Mouse (Mus musculus) left cerebral cortex, postnatal 10 days (tissue): ENCODE data around the gene Chid1. TPM values are rescaled to one million over a fixed set of nuclear protein-coding genes. Genes with fewer than 3 reads are reported as not detected.

ENCODE experiments used
- DNase-seq, 2 experiments: peaks; one replicate each; pipeline ENCODE4 v3.0.0; 2021 to 2022; ENCODE audit warnings: low spot score in 2 of 2, mixed read lengths in 1 of 2; ENCODE audit errors: extremely low spot score in 1 of 2
- intact Hi-C: fragments of 180-260 bp; cut with DNase I; formaldehyde crosslinking; loops from one replicate; pipeline ENCODE4 v1.15.1; 2025
- total RNA-seq, 2 experiments: library from RNA; stranded (reverse); gene quantifications; 2 replicates each; pipeline ENCODE4 v1.2.3; 2021

The Chid1 gene
- total RNA-seq, 2 experiments from 2014 or later: 69.2 to 71.1 TPM

DNA sequence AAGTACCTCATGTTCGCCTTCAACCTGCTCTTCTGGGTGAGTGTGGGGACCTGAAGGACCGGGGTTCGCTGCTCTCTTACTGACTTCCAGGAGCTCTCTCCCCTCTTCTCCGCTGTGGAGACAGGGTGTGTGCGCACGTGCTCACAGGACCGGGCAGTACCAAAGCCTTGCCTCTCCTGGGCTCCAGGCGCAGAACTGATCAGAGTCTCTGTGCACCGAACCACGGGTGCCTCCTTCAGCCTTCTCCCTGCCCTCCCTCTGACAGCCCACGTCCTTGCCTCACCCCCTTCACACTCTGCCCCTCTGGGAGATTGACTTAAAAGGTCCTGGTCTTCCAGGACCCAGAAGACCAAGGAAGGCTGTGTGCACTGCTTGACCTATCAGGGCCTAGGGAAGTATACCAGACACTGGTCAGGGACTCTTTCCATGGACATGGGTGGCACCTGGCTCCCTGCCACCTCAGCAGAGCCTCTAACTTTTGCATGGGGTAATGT lies 57.1 kb downstream of the Chid1 start:
- intact Hi-C loops: no loop called here
- DNase-seq: no peak

DNA sequence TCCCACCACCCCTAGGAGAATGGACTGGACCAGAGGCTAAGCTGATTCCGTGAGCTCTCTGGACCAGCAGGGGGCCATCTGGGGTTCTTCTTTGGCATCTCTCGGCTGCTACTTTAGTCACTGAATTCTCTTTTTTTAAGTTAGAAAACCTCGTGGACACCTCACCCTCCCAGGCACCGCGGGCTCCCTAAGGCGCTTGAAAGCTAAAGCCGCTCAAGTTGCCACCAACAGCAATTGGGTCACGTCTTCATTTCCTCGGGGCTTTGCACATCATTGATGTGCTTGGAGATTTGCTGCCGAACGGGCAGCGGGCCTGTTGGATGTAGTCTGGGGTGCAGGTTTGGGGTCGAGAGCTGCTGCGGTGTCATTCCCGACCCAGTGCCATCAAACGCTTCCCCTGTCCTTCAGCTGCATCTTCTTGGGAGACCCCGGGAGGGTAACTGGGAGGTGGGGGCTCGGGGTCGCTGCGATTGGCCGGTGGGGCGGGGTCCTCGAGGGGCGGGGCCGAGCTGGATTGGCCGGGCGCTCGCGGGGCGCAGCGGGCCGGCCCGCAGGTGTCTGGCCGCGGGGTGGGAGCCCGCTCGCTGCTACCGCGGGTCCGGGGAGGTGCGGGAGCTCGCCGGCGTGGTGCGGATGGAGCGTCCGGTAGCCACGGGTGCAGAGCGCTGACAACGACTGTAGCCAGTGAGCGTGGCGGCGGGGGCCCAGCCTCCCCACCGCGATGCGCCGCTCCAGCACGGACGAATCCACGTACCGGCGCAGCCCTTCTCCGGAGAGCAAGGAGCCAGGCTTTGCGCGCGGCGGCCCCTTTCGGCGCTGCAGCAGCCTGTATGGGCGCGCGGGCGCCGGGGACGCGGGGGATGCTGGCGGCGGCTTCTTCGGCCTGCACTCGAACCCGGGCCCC lies 57.9 kb downstream of the Chid1 start:
- peak in 1 of 2 experiments; percentile 73 for DNase-seq
- intact Hi-C loops: loop anchor here (2.0 kb wide), 1 partner anchor 43 kb away; no protein-coding TSS in a partner anchor

DNA sequence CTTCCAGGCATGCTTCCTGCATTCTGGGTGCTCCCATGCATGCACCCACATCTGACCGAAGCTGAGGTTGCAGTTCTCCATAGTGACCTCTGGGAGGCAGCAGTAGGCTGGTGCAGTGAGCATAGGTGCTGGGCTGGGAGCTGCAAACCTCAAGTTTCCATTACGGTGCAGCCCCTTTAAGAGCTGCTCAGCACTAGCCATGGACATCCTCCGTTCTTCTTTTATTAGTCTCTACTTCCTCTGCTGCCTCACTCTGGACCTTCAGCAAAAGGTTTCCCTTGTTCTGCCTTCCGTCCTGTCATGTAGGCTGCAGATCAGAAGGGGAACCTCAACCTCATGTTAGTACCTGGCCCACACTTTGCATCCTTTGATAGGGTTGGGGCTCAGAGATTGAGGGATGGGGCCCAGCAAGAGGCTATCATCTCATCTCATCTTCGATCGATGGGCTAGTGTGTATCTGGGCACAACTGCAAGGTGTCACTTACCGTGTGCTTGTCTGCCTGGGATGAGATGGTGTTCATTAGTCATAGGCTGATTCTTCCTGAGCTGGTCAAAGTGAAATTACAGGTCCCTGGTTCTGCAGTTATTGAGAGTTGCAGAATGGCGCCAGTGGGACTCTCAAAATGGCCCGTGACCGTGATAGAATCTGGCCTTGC lies 58.7 kb downstream of the Chid1 start:
- peak; percentile 62 for DNase-seq
- intact Hi-C loops: loop anchor here (2.0 kb wide), 1 partner anchor 44 kb away; no protein-coding TSS in a partner anchor

DNA sequence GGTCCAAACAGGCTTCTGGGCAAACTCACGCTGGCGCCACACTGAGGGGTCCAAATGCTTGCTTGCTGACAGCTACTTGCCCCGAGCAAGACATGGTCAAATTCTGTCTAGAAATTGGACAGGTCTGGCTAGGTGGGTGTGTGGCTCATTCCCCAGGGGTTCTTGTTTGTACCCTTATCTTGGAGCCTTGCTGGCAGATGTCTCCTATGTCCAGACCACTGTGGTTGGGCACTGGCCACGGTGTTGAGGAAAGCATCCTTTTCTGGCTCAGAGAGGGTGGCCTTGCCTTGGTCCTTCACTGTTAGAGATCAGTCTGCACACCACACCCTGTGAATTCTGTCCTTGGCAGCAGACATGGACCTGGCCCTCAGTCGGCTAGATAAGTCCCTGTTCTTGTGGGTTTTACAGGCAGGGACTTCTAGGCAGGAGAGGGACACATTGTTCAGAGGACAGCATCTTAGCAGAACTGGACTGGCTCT lies 61.3 kb downstream of the Chid1 start:
- DNase-seq: no peak
- intact Hi-C loops: no loop called here

DNA sequence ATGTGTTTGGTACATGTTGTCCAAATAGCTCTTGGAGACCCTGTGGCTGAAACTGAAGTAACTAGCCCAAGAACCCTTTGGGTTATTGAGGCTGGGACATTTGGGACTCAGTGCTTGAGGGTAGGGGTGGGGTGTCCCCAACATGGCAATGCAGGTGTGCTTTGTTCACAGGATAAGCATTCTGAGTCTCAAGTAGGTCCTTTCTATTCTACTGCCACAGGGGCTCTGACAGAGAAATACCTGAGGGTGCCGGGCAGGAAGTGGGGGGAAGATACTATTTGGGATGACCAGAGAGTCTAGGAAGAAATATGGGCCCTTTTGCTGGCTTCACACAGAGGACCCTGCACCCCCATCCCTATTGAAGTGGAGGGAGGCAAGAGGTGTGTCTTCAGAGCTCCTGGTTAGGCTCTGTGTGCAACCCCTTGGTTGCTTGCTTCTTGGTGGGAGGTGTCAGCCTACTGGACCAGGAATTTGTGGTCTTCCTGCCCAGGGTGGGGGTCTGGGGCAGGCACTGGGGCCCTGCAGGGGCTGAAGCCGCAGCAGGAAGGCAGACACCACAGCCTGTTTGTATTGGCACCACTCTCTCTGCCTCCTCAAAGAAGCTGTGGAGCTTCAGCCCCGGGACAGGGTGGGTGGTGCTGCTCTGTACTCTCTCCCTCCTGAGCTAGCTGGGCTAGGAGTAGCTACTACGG lies 61.9 kb downstream of the Chid1 start:
- DNase-seq: peak in 1 of 2 experiments; percentile 75
- intact Hi-C loops: no loop called here

DNA sequence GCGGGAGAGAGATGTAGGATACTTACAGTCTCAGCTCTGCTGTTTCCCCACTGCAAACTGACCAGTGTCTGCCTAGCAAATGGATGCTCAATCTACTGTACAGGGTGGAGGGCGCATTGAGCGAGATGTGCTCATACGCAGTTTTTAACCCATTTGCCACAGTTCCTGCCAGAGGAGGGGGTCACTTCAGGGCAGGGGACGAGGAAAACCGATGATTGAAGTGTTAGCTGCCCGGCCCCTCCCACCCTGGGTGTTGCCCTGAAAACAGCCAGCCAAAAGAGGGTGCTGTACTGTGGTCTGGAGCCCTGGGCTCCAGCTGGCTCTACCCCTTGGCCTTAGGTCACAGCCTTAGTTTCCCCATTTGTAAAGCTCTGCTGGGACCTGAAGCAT lies 62.7 kb downstream of the Chid1 start:
- DNase-seq: peak in 1 of 2 experiments; percentile 55
- intact Hi-C loops: no loop called here

DNA sequence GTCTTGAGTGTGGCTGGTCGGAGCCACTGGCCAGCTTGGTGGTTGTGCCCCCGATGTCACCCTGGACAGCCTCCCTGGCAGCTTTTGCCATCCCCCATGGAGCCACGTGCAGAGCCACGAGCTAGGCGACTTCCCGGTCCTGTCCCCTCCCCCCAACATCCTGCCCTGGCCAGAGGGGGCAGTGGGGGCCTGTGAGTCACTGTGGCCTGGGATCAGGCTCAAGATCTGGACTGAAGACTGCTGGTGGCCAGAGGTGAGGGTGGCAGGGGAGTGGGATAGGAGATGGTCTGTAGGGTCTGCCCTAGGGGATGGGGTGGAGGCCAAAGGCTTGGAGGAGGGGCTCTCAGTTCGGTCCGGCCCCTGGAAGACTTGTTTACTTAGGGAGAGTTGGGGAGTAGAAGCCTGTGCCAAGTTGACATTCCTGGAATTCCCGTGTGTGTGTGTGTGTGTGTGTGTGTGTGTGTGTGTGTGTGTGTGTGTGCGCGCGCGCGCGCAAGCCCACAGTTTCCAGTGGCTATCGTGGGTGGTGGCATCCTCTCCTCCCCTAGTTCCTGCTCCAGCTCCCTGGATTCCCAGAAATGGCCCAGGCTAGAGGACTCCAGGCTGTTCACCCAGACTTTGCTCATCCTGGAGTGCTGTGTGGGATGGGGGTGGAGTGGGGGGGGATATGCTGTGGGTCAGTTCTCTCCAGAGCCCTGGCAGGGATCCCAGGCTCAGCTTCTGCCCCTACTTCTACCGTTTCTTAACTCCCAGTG lies 63.3 kb downstream of the Chid1 start:
- intact Hi-C loops: no loop called here
- peak in 1 of 2 experiments; percentile 93 for DNase-seq

DNA sequence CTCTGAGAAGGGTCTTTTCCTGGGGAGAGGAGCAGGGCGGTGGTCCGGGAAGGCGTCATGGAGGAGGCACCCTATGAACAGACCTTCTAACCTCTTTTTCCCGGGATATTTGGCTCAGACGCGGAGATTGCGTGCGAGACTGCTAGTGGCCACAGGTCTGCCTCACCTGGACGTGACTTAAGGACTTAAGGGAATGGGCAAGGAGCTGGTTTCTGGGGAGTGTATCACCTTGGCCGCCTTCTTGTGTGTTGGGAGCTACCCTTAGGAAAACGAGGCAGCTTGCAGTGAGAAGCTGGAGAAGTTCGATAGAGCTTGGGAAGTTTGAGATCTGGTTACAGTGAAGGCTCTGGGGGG lies 63.9 kb downstream of the Chid1 start:
- intact Hi-C loops: no loop called here
- DNase-seq: no peak

DNA sequence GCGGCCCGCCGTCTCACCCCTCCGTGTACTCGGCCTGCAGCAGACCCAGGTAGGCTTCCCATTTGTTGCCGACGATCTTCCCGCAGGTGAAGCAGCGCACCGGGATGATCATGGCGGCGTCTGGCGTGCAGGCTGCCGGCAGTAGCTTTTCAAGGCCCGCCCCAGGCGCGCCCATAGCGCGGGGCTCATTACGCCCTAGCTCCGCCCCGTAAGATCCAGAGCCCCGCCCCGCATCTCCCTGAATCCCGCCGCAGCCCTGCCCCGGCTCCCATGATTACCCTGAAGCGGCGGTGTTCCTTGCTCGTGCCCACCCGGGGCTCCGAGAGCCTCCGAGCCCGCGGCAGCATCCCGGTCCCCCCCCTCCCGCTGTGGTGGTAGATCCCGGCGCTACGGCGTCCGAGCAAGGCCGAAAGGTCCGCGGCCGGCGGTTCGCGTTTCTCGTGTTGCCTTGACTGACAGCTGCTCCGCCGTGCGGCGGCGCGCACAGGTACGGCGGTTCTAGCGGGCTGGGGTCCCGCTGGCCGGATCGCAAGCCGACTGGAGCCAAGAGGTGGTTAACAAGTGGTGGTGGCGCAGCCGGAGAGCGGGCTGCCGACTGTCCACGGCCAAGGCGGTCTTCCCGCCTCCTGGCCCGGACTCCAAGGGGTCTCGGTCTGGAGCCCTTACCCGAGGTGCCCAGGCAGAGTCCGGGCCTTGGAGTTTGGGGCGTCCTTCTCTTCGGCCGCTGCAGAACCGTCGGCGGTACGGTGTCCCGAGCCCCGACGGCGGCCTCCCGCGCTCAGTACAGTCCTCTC lies 64.4 kb downstream of the Chid1 start, which contains the start of the genes Polr2l and Tspan4:
Gene Polr2l (minus strand): TSS at position 122 of the 794 bp plus-strand sequence.
Gene Tspan4 (plus strand): TSS at position 230 of the 794 bp plus-strand sequence.
- intact Hi-C loops: no loop called here
- DNase-seq: peak; percentile 77 to 90

DNA sequence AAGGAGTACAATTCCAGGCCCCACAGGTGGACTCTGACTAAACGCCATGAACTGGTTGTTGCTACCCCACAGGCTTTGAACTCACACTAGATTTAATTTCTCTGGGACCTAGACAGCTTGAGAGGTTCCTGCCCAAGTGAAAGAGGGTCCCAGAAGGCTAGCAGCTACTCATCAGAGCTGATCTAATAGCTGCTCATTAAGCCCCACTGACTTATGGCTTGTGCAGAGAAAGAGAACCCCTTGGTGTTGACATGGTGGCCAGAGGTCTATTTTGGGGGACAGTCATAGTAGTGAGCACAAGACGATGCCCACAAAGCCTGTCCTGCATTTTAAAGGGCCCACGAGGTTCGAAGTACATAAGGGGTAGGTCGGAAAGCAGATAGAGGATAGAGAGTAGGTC lies 65.5 kb downstream of the Chid1 start:
- intact Hi-C loops: no loop called here

DNA sequence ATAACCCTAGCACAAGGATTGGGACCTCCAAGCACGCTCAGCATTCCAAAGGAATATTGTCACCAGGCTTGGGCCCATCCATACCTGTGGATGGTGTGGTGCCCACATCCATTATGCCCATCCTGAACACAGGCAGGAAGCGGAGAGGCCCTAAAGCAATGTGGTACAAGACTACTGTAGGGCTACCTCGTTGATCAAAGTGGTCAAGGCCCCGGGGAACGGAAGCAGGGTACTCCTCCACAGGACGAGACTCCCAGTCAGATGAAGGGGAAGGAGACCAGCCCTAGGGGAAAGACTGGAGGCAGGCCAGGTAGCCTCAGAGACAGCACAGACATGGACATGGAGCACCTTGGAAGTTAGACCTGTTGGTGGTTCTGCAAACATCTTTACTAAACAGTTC lies 66.9 kb downstream of the Chid1 start:
- intact Hi-C loops: no loop called here
- no peak for DNase-seq

More for the DNA sequence above, 65.5 kb downstream of the Chid1 start:
- no peak for DNase-seq

DNA sequence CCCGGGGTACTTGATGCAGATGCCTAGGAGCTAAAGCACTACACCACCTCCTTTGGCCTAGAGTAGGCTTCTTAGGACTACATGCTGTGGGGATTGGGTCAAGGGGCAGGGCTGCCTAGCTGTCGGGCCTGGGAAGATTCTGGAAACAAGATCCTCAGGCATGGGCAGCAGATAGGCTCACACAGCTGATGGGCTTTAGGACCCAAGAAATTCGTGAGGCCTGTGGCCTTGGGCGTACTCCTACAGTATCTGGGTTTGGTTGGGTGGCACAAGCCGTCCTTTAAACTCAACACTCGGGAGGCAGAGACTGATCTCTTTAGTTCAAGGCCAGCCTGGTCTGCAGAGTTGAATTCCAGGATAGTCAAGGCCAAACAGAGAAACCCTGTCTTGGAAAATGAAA lies 67.4 kb downstream of the Chid1 start:
- intact Hi-C loops: no loop called here
- no peak for DNase-seq

DNA sequence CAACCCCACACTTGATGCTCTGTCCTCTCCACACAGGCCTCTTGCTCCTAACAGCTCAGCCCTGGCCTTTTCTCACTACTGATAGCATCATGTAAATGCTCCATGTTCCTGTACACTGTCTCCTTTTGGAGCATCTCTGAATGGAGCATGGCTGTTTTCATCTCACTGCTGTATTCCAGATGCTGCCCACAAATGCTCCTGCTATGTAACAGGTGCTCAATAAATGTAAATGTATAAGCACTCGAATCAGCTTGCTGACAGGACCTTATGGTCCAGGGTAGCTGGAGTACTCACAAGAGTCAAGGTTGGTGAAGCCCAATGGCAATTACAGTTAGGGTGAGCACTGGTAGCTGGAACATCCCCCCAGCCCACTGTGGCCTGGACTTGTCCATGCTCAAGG lies 68.4 kb downstream of the Chid1 start:
- intact Hi-C loops: no loop called here
- DNase-seq: no peak

DNA sequence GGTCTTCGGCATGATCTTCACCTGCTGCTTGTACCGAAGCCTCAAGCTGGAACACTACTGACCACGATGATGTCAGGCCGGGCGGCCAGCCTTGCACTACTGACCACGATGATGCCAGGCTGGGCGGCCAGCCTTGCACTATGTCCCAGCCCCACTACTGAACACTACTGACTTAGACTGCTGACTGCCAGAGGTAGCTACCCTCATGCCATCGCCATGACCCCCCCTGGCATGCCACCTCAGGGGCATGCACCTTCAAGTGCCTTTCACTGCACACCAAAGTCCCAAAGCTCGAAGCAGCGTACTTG lies 69.1 kb downstream of the Chid1 start:
- no peak for DNase-seq
- intact Hi-C loops: no loop called here

DNA sequence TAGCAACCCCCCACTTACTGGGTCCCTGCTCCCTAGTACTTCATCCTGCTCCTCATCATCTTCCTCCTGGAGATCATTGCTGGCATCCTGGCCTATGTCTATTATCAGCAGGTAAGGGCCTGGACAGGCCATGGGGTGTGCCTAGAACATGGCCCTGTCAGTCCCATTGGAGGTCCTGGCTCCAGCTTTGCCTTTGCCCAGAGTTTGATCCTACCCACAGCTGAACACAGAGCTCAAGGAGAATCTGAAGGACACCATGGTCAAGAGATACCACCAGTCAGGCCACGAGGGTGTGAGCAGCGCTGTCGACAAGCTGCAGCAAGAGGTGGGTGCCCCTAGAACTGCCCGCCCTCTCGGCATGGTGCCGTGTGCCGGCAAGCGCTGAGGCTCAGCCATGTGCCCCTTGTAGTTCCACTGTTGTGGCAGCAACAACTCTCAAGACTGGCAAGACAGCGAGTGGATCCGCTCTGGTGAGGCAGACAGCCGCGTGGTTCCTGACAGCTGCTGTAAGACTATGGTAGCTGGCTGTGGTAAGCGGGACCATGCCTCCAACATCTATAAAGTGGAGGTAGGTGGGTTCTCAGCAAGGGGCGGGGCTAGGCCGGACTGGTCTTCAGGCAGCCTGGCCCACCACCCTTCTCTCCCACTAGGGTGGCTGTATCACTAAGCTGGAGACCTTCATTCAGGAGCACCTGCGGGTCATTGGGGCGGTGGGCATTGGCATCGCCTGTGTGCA lies 69.6 kb downstream of the Chid1 start:
- intact Hi-C loops: no loop called here
- DNase-seq: no peak

DNA sequence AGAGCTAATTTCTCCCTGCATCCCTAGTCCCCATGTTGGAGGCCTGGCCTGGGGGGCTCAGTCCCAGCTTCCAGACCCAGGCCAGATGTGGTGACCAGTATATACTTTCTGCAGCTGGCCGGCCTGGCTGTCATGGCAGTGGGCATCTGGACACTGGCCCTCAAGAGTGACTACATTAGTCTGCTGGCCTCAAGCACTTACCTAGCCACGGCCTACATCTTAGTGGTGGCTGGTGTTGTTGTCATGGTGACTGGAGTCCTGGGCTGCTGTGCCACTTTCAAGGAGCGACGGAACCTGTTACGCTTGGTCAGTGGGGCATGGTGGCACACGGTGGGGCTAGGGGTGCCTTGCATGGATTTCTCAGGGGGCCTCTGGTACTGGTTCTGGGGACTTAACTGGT lies 70.3 kb downstream of the Chid1 start:
- no peak for DNase-seq
- intact Hi-C loops: no loop called here

DNA sequence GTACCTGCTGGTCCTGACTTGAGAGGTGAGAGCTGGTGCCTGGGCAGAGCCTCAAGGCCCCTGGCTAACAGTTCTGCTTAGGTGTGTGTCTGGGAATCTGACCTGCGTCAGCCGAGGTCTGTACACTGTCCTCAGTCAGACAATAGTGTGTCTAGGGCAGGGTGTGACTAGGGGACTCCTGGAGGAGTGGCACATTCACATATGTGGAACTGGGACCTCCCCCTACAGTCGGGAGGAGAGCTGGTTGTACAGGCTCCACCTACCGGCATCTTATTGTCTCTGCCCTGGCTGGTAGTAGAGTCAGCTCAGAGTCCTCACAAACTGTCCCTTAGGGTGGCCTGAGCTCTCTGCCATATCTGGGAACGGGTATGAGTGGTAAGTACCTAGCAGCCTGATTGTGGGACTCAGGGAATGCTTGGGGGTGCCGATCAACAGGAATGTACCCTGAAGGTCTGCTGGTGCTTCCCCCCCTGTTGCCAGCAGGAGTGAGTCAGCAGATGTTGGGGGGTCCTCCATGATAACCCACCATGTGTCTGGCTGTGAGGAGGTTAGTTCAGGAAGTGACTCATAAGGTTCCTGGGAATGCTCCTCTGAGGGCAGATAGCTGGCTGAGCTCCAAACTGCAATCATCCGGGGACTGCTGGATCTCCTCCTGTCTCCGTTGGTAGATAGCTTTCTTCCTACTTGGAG lies 71.0 kb downstream of the Chid1 start:
- peak in 1 of 2 experiments; percentile 78 for DNase-seq
- intact Hi-C loops: no loop called here
